Mouse (Mus musculus) liver, postnatal 0 days (tissue): ENCODE results near the gene Tle6. TPM values are rescaled to one million over a fixed set of nuclear protein-coding genes. Genes with fewer than 3 reads are reported as not detected.

Experiments used
- ATAC-seq: fragments of 200-750 bp; cut with Nextera tagmentation; 2 replicates; pipeline ENCODE4 v1.8.0; 2017; ENCODE audit warnings: mild to moderate bottlenecking, moderate library complexity
- DNase-seq: peaks from one replicate; pipeline ENCODE4 v3.0.0-alpha.2; 2016
- H3K27ac ChIP-seq: fragments of 300-500 bp; sonication (generic); 2 replicates; pipeline ENCODE4 v1.5.1; 2014; ENCODE audit warnings: antibody characterized with exemption, moderate library complexity, mild to moderate bottlenecking, low read depth
- H3K27me3 ChIP-seq: fragments of 300-500 bp; sonication (generic); 2 replicates; pipeline ENCODE4 v1.6.1; 2014; ENCODE audit warnings: low read length, control low read depth, mixed read lengths; ENCODE audit not compliant: insufficient read depth
- H3K36me3 ChIP-seq: fragments of 300-500 bp; sonication (generic); replicated peaks from 2 replicates; pipeline ENCODE4 v1.6.1; 2014; ENCODE audit warnings: mild to moderate bottlenecking, control low read depth, low read length, moderate library complexity, mixed read lengths; ENCODE audit not compliant: insufficient read depth
- H3K4me1 ChIP-seq: fragments of 300-500 bp; sonication (generic); 2 replicates; pipeline ENCODE4 v1.6.1; 2014; ENCODE audit warnings: antibody characterized with exemption, mild to moderate bottlenecking, control low read depth; ENCODE audit not compliant: insufficient read depth
- H3K4me2 ChIP-seq: fragments of 300-500 bp; sonication (generic); 2 replicates; pipeline ENCODE4 v1.6.1; 2014; ENCODE audit warnings: low read depth, mild to moderate bottlenecking, low read length, moderate library complexity, mixed read lengths
- H3K4me3 ChIP-seq: fragments of 300-500 bp; sonication (generic); 2 replicates; pipeline ENCODE4 v1.5.1; 2014; ENCODE audit warnings: low read depth, low read length
- H3K9ac ChIP-seq: fragments of 300-500 bp; sonication (generic); replicated peaks from 2 replicates; pipeline ENCODE4 v1.6.1; 2014; ENCODE audit warnings: mild to moderate bottlenecking, moderate library complexity
- H3K9me3 ChIP-seq: fragments of 300-500 bp; sonication (generic); 2 replicates; pipeline ENCODE4 v1.6.1; 2016; ENCODE audit warnings: mild to moderate bottlenecking, control low read depth, low read length, mixed read lengths
- CTCF ChIP-seq: sonication (generic); IDR thresholded peaks from 2 replicates; pipeline ENCODE4 v1.5.1; 2016; ENCODE audit warnings: antibody characterized with exemption, low read depth
- EP300 ChIP-seq: IDR thresholded peaks from 2 replicates; pipeline ENCODE4 v1.6.1; 2016; ENCODE audit warnings: antibody characterized with exemption, low read depth, mild to moderate bottlenecking
- WGBS: fragments of 180-500 bp; shearing (Covaris S2); extraction: QIAGEN DNeasy Blood & Tissue Kit; methylation state at CpG from one replicate; pipeline ENCODE4 v1.1.7; 2014; ENCODE audit not compliant: insufficient replicate concordance; 5-methylcytosine and 5-hydroxymethylcytosine counted together
- polyA plus RNA-seq: library from polyadenylated mRNA; unstranded; fragments of >200 nt; fragmentation: Nextera tagmentation; extraction: Ambion mirVana; gene quantifications from 2 replicates; pipeline ENCODE4 v1.2.1, GENCODE M21; 2015

The Tle6 gene
- polyA plus RNA-seq, 1 experiment from 2014 or later = 3.0 TPM

DNA sequence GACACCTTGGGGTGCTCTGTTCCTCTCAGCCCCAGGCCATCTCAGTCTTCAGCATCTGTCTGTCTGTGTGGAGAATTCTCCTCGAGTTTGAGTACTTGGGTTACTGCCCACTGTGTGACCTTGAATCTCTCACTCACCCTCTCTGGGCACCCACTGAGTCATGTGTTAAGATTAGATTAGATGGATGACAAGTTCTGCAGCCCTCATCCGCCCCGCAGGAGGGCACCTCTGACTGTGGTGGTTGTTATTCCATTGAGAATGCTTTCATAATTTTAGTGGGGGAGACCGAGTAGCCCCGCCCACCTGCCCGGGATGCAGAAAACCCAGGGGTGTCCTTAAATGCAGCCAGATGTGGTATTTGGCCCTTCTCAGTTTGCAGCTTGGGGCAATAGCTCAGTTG is 37.4 kb downstream of the Tle6 start:
- Histone ChIP-seq H3K27ac (0 out of 2 replicates have a peak overlapping the region, but pooled peaks have one; percentile 22), H3K36me3 (peaks cover 39% of the 10 kb centered on the region), H3K4me2 (peak overlapping the region; percentile 46; the same call in 1 of the 2 replicates), H3K4me1 (peaks cover 39% of the 10 kb centered on the region), H3K4me3 (no peak overlapping the region), H3K27me3 (no peaks in the 10 kb centered on the region), H3K9me3 (no peaks in the 10 kb centered on the region), H3K9ac (peak overlapping the region; percentile 34; the same call in 1 of the 2 replicates)
- DNase-seq = no peak
- ATAC-seq = no peak
- WGBS = 44% methylated on average over 6 of the region's 6 CpGs
- no peak for TF ChIP-seq EP300
- TF ChIP-seq CTCF = no peak

- H3K4me3 ChIP-seq = no peak overlapping the region
- no peak overlapping the region for H3K27ac ChIP-seq
- H3K4me1 ChIP-seq = peaks cover 39% of the 10 kb centered on the region
- no peak for TF ChIP-seq CTCF
- TF ChIP-seq EP300 = no peak
- H3K9me3 ChIP-seq = no peaks in the 10 kb centered on the region
- 0 out of 2 replicates have a peak overlapping the region, but pooled peaks have one; percentile 2 for H3K4me2 ChIP-seq
- H3K36me3 ChIP-seq = peaks cover 39% of the 10 kb centered on the region
- no peaks in the 10 kb centered on the region for H3K27me3 ChIP-seq
- ATAC-seq (no peak), DNase-seq (no peak)
- WGBS = 69% methylated on average over 6 of the region's 6 CpGs
- H3K9ac ChIP-seq = no peak overlapping the region
Observed at GRCm38 (mm10) chr10:81562411-81562810, 38.5 kb downstream of the Tle6 start.

DNA sequence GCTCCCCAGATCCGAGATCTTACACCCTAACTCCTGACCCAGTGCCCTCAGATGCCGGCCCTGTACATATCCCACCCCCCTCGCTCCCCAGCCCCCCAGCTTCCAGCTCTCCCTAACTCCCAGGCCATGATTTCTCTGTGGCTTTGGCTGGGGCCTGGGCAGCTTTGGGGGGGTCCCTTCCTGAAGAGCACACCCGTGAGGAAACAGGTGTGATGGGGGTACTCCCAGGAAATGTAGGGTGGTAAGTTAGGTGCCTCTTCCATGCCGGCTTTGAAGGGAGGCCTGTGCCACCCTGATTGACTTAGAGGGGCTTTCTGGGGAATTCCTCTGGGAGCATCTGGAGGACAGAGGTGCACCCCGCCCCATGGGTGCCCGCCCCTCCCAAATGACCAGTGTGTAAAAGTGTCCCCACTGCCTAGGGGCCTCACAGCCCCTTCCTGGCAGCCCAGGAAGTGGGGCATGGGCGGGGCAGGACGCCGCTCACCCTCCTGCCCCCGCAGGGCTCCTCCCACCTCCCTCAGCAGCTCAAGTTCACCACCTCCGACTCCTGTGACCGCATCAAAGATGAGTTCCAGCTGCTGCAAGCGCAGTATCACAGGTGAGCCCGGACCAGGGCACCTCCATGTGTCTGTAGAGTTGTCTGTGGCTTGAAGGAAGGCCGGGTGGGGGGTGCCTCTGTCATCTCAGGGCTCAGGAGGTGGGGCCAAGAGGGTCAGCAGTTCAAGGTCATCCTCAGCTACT is 40.0 kb downstream of the Tle6 start:
- Histone ChIP-seq H3K9me3 (no peaks in the 10 kb centered on the region), H3K27ac (peak overlapping the region; percentile 93), H3K4me3 (peak overlapping the region; percentile 90), H3K9ac (peak overlapping the region; percentile 91), H3K27me3 (no peaks in the 10 kb centered on the region), H3K4me1 (peaks cover 39% of the 10 kb centered on the region), H3K4me2 (peak overlapping the region; percentile 79), H3K36me3 (peaks cover 33% of the 10 kb centered on the region)
- ATAC-seq = peak; percentile 35
- TF ChIP-seq EP300 (no peak), CTCF (no peak)
- DNase-seq = peak; percentile 74
- WGBS = 2% methylated on average over 15 of the region's 16 CpGs

GRCm38 (mm10) chr10:81559627-81560539 is 41.0 kb downstream of the Tle6 start:
- Histone ChIP-seq H3K9ac (peak overlapping the region; percentile 91), H3K4me1 (peaks cover 39% of the 10 kb centered on the region), H3K27ac (peak overlapping the region; percentile 93), H3K4me3 (peak overlapping the region; percentile 90), H3K27me3 (no peaks in the 10 kb centered on the region), H3K36me3 (peaks cover 24% of the 10 kb centered on the region), H3K4me2 (peak overlapping the region; percentile 79), H3K9me3 (no peaks in the 10 kb centered on the region)
- WGBS = under 1% methylated on average over 23 of the region's 36 CpGs
- TF ChIP-seq CTCF = no peak
- TF ChIP-seq EP300 = no peak
- DNase-seq (peak; percentile 78), ATAC-seq (peak; percentile 53)

DNA sequence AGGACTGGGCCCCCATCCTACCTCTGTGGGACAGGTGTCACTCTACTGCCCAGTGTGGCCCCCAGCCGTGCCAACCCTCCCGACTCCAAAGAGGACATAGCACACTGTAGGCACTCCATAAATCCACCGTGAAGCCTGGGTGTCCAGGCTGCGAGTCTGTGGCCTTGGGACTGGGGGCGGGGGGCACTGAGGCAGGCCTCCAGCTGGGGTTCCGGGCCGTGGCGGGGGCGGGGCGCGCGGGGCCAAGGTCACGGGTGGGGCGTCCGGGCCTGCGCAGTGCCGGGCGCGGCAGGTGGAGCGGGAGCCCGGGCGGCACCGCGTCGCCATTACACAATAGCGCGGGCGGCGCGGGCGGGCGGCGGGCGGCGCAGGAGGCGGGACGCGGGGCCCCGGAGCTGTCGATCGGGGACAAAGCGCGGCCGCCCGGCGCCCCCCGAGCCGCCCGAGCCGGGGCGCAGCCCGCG is 41.7 kb downstream of the Tle6 start, which contains the start of gene Aes:
Aes (plus strand) TSS at position 326 of the 464 bp plus-strand sequence.
- WGBS = 0% methylated on average over 16 of the region's 53 CpGs
- Histone ChIP-seq H3K4me3 (peak within 1 kb of the TSS; percentile 90), H3K27ac (peak within 1 kb of the TSS; percentile 93), H3K9ac (peak within 1 kb of the TSS; percentile 91), H3K4me2 (peak within 1 kb of the TSS; percentile 79), H3K27me3 (no peaks in the 10 kb centered on the region), H3K9me3 (no peaks in the 10 kb centered on the region), H3K36me3 (peaks cover 20% of the 10 kb centered on the region), H3K4me1 (peaks cover 35% of the 10 kb centered on the region)
- DNase-seq = peak; percentile 84
- ATAC-seq = peak; percentile 73
- TF ChIP-seq EP300 (no peak), CTCF (no peak)

GRCm38 (mm10) chr10:81557491-81557890 is 43.4 kb downstream of the Tle6 start:
- ATAC-seq (no peak), DNase-seq (no peak)
- Histone ChIP-seq H3K27ac (no peak overlapping the region), H3K36me3 (peaks cover 10% of the 10 kb centered on the region), H3K9ac (no peak overlapping the region), H3K27me3 (no peaks in the 10 kb centered on the region), H3K4me3 (no peak overlapping the region), H3K4me2 (no peak overlapping the region), H3K4me1 (peaks cover 20% of the 10 kb centered on the region), H3K9me3 (no peaks in the 10 kb centered on the region)
- WGBS = 32% methylated on average over 1 of the region's 1 CpGs
- no peak for TF ChIP-seq CTCF
- TF ChIP-seq EP300 = no peak
